In genomic region chr8:70309311-70309710, GRCm38 (mm10) we compare ENCODE assay signal across 10 mouse cellular contexts. TPM values are rescaled to one million over a fixed set of nuclear protein-coding genes. Genes with fewer than 3 reads are reported as not detected.
A peak's percentile ranks its signal among the peaks of the same experiment; 100 is the strongest.
DNase-seq lines count a peak whose midpoint lies in the region; ATAC-seq and TF ChIP-seq lines count a peak whose summit lies in the region.
"Had no signal": no experiment of that assay in that cellular context is flagged by ENCODE, and none has a peak within 500 bp of the region (broad histone marks: within the 10 kb centered on the region; RNA-seq: fewer than 3 reads in every experiment).

No protein-coding gene starts in this region.

- ATAC-seq in intestine, postnatal 0 days, result no peak
- ATAC-seq in intestine, embryonic 16.5 days, result no peak

- peak; percentile 73 for TF ChIP-seq CTCF in intestine, postnatal 0 days (IDR thresholded peaks at IDR 0.05; ENCODE audit: low read depth)
- TF ChIP-seq CTCF in thymus, adult 2 months (IDR thresholded peaks at IDR 0.05; ENCODE audit: borderline replicate concordance, control insufficient read depth, extremely low read depth, insufficient read depth, low read length, poor library complexity), result no peak

- H3K27me3 ChIP-seq in intestine, postnatal 0 days (replicated peaks; ENCODE audit: control insufficient read depth, insufficient read depth, low read length), result no peaks in the 10 kb centered on the region
- H3K27me3 ChIP-seq in intestine, embryonic 16.5 days (replicated peaks; ENCODE audit: control insufficient read depth, insufficient read depth, low read length), result no peaks in the 10 kb centered on the region
- H3K27me3 ChIP-seq in embryonic facial prominence, embryonic 10.5 days (replicated peaks; ENCODE audit: low read depth, poor library complexity, severe bottlenecking), result no peaks in the 10 kb centered on the region
- H3K27me3 ChIP-seq in thymus, adult 2 months (ENCODE audit: control insufficient read depth, insufficient read depth, low read length), result no peaks in the 10 kb centered on the region
- H3K27me3 ChIP-seq: heart, embryonic 15.5 days had no signal

- H3K27ac ChIP-seq in intestine, postnatal 0 days (ENCODE audit: low read depth, low read length), result no peak overlapping the region
- no peak overlapping the region for H3K27ac ChIP-seq in intestine, embryonic 16.5 days (ENCODE audit: low read length)
- H3K27ac ChIP-seq in embryonic facial prominence, embryonic 10.5 days (replicated peaks), result no peak overlapping the region
- no peak overlapping the region for H3K27ac ChIP-seq in thymus, adult 2 months (ENCODE audit: control insufficient read depth, insufficient read depth, low read length)
- H3K27ac ChIP-seq: heart, embryonic 15.5 days had no signal

- intact Hi-C loops in left cerebral cortex, postnatal 25 days (cut with DNase I), result no loop called here

- DNase-seq in 3T3-L1 (ENCODE audit: low read depth, low spot score), result peak; percentile 69
- peak; percentile 22 to 27 for DNase-seq in CD8-positive naive resting alpha-beta T cell, adult 2 months (ENCODE audit: low read depth in 2 of 2, low spot score in 2 of 2)
- DNase-seq in embryonic facial prominence, embryonic 10.5 days (ENCODE audit: low spot score), result peak; percentile 56
- no peak for DNase-seq in ovary, postnatal 14 days (ENCODE audit: low spot score)
- no peak for DNase-seq in thymus, adult 2 months
- no peak for DNase-seq in left cerebral cortex, postnatal 25 days (ENCODE audit: low spot score in 2 of 2)
- DNase-seq: cerebellum, adult 9-10 months had no signal

- H3K9me3 ChIP-seq in intestine, postnatal 0 days (ENCODE audit: control insufficient read depth), result no peaks in the 10 kb centered on the region
- H3K9me3 ChIP-seq in intestine, embryonic 16.5 days (ENCODE audit: control insufficient read depth, low read length), result no peaks in the 10 kb centered on the region
- H3K9me3 ChIP-seq in embryonic facial prominence, embryonic 10.5 days, result no peaks in the 10 kb centered on the region
- H3K9me3 ChIP-seq: heart, embryonic 15.5 days had no signal

- H3K4me2 ChIP-seq in intestine, postnatal 0 days (replicated peaks; ENCODE audit: low read depth), result no peak overlapping the region
- H3K4me2 ChIP-seq in intestine, embryonic 16.5 days (ENCODE audit: low read depth, low read length), result no peak overlapping the region
- H3K4me2 ChIP-seq: heart, embryonic 15.5 days had no signal

- 29% methylated on average over 2 of the region's 2 CpGs for WGBS in intestine, postnatal 0 days
- WGBS in intestine, embryonic 16.5 days, result 38% methylated on average over 2 of the region's 2 CpGs
- 33% methylated on average over 2 of the region's 2 CpGs for WGBS in embryonic facial prominence, embryonic 10.5 days
- WGBS in thymus, adult 2 months, result 52% methylated on average over 2 of the region's 2 CpGs

- H3K4me3 ChIP-seq in intestine, postnatal 0 days (ENCODE audit: low read depth, low read length), result no peak overlapping the region
- no peak overlapping the region for H3K4me3 ChIP-seq in intestine, embryonic 16.5 days (ENCODE audit: low read length)
- no peak overlapping the region for H3K4me3 ChIP-seq in embryonic facial prominence, embryonic 10.5 days
- no peak overlapping the region for H3K4me3 ChIP-seq in thymus, adult 2 months (ENCODE audit: control insufficient read depth, insufficient read depth, low read length)
- H3K4me3 ChIP-seq: heart, embryonic 15.5 days had no signal

- H3K36me3 ChIP-seq in intestine, postnatal 0 days (ENCODE audit: control insufficient read depth, insufficient read depth), result peaks cover 80% of the 10 kb centered on the region
- peaks cover 55% of the 10 kb centered on the region for H3K36me3 ChIP-seq in intestine, embryonic 16.5 days (ENCODE audit: control insufficient read depth, insufficient read depth, low read length)
- peaks cover 95% of the 10 kb centered on the region for H3K36me3 ChIP-seq in embryonic facial prominence, embryonic 10.5 days (replicated peaks)
- H3K36me3 ChIP-seq in thymus, adult 2 months (ENCODE audit: control insufficient read depth, insufficient read depth, low read length), result peaks cover 43% of the 10 kb centered on the region

- H3K4me1 ChIP-seq in intestine, postnatal 0 days (replicated peaks; ENCODE audit: control insufficient read depth, insufficient read depth, low read length), result no peaks in the 10 kb centered on the region
- H3K4me1 ChIP-seq in intestine, embryonic 16.5 days (ENCODE audit: control insufficient read depth, insufficient read depth, low read length), result no peaks in the 10 kb centered on the region
- peaks cover 3% of the 10 kb centered on the region; the same call in 1 of the 2 replicates for H3K4me1 ChIP-seq in embryonic facial prominence, embryonic 10.5 days
- no peaks in the 10 kb centered on the region for H3K4me1 ChIP-seq in thymus, adult 2 months (replicated peaks; ENCODE audit: control insufficient read depth, insufficient read depth, low read length)

- no peak for TF ChIP-seq POLR2A in thymus, adult 2 months (IDR thresholded peaks at IDR 0.05; ENCODE audit: control insufficient read depth, extremely low read depth, insufficient read depth, low read length, poor library complexity)

- H3K9ac ChIP-seq in intestine, postnatal 0 days (ENCODE audit: low read depth, low read length), result no peak overlapping the region
- H3K9ac ChIP-seq in intestine, embryonic 16.5 days (ENCODE audit: low read depth, low read length), result no peak overlapping the region
- H3K9ac ChIP-seq: heart, embryonic 15.5 days had no signal

RNA-seq across cellular contexts. Expression of gene Cers1, which starts 6.3 kb away (rescaled TPM):
- 1.3 and 1.7 TPM in 2 replicates for polyA plus RNA-seq in intestine, postnatal 0 days (2015; fragmentation: Nextera tagmentation; extraction: Ambion mirVana)
- polyA plus RNA-seq in intestine, embryonic 16.5 days (2015; fragmentation: Nextera tagmentation; extraction: Ambion mirVana), result 2.1 and 3.2 TPM in 2 replicates
- 2.3 and 4.1 TPM in 2 replicates for polyA plus RNA-seq in embryonic facial prominence, embryonic 10.5 days (2016; fragmentation: Nextera tagmentation; extraction: Ambion mirVana)
- polyA plus RNA-seq in thymus, adult 2 months (2012; rRNA removed), result 0.13 and 0.61 TPM in 2 replicates
- total RNA-seq in left cerebral cortex, postnatal 25 days (2021), result 100 to 1,000 TPM; 105 to 111 TPM

RNA-seq across cellular contexts. Expression of gene Cope, which starts 7.0 kb away (rescaled TPM):
- 338 and 383 TPM in 2 replicates for polyA plus RNA-seq in intestine, postnatal 0 days (2015; fragmentation: Nextera tagmentation; extraction: Ambion mirVana)
- 432 and 443 TPM in 2 replicates for polyA plus RNA-seq in intestine, embryonic 16.5 days (2015; fragmentation: Nextera tagmentation; extraction: Ambion mirVana)
- 293 and 297 TPM in 2 replicates for polyA plus RNA-seq in embryonic facial prominence, embryonic 10.5 days (2016; fragmentation: Nextera tagmentation; extraction: Ambion mirVana)
- polyA plus RNA-seq in thymus, adult 2 months (2012; rRNA removed), result 397 and 454 TPM in 2 replicates
- 100 to 1,000 TPM; 123 to 125 TPM for total RNA-seq in left cerebral cortex, postnatal 25 days (2021)

RNA-seq across cellular contexts. Expression of gene Ddx49, which starts 7.0 kb away (rescaled TPM):
- 32.9 and 34.5 TPM in 2 replicates for polyA plus RNA-seq in intestine, postnatal 0 days (2015; fragmentation: Nextera tagmentation; extraction: Ambion mirVana)
- 44.2 and 48.4 TPM in 2 replicates for polyA plus RNA-seq in intestine, embryonic 16.5 days (2015; fragmentation: Nextera tagmentation; extraction: Ambion mirVana)
- 51.0 and 58.1 TPM in 2 replicates for polyA plus RNA-seq in embryonic facial prominence, embryonic 10.5 days (2016; fragmentation: Nextera tagmentation; extraction: Ambion mirVana)
- polyA plus RNA-seq in thymus, adult 2 months (2012; rRNA removed), result 72.1 and 75.4 TPM in 2 replicates
- total RNA-seq in left cerebral cortex, postnatal 25 days (2021), result 10 to 100 TPM; 42.3 to 42.5 TPM

RNA-seq across cellular contexts. Expression of gene Gdf1, which starts 20.3 kb away (rescaled TPM):
- 0.38 TPM in 1 of 2 replicates, not detected in the other for polyA plus RNA-seq in intestine, postnatal 0 days (2015; fragmentation: Nextera tagmentation; extraction: Ambion mirVana)
- 0.53 and 0.78 TPM in 2 replicates for polyA plus RNA-seq in intestine, embryonic 16.5 days (2015; fragmentation: Nextera tagmentation; extraction: Ambion mirVana)
- polyA plus RNA-seq in embryonic facial prominence, embryonic 10.5 days (2016; fragmentation: Nextera tagmentation; extraction: Ambion mirVana), result 5.6 and 5.7 TPM in 2 replicates
- polyA plus RNA-seq in thymus, adult 2 months (2012; rRNA removed), result 0.13 and 0.23 TPM in 2 replicates
- total RNA-seq in left cerebral cortex, postnatal 25 days (2021), result 10 to 100 TPM; 17.7 to 18.9 TPM

RNA-seq across cellular contexts. Expression of gene Homer3, which starts 26.7 kb away (rescaled TPM):
- polyA plus RNA-seq in intestine, postnatal 0 days (2015; fragmentation: Nextera tagmentation; extraction: Ambion mirVana), result 18.5 and 18.7 TPM in 2 replicates
- polyA plus RNA-seq in intestine, embryonic 16.5 days (2015; fragmentation: Nextera tagmentation; extraction: Ambion mirVana), result 25.5 and 26.0 TPM in 2 replicates
- polyA plus RNA-seq in embryonic facial prominence, embryonic 10.5 days (2016; fragmentation: Nextera tagmentation; extraction: Ambion mirVana), result 121 and 130 TPM in 2 replicates
- 60.6 and 67.6 TPM in 2 replicates for polyA plus RNA-seq in thymus, adult 2 months (2012; rRNA removed)
- total RNA-seq in left cerebral cortex, postnatal 25 days (2021), result 1 to 10 TPM; 6.5 to 9.2 TPM

Comparison
In these comparisons a context has a peak if more than half of its experiments do, and no peak if none do; other contexts are left out.
1. DNase-seq: peak in 3T3-L1 (single experiment), CD8-positive naive resting alpha-beta T cell, adult 2 months (2 of 2) and embryonic facial prominence, embryonic 10.5 days (single experiment); none in ovary, postnatal 14 days (single experiment), thymus, adult 2 months (single experiment) and left cerebral cortex, postnatal 25 days (0 of 2).